Mouse (Mus musculus) mature B cell (primary cell): ENCODE results near the gene Fancg.
"Not testable (repeated sequence)": the region's sequence is repeated elsewhere in the genome, so short reads cannot be mapped to it uniquely, and the experiment has no call there.

Source experiments
- in situ Hi-C: fragments of 300-500 bp; cut with MboI; formaldehyde crosslinking; loops from 2 replicates; pipeline ENCODE4 v1.14.3; 2019

The Fancg gene

GRCm38 (mm10) chr4:42999451-43000140, 10.7 kb downstream of the Fancg start:
- in situ Hi-C loops: no loop called here

GRCm38 (mm10) chr4:42998022-42998421, 12.3 kb downstream of the Fancg start:
- in situ Hi-C loops: no loop called here

GRCm38 (mm10) chr4:42988296-42988695, 22.0 kb downstream of the Fancg start:
- in situ Hi-C loops: no loop called here

GRCm38 (mm10) chr4:42980467-42980866, 29.8 kb downstream of the Fancg start:
- in situ Hi-C loops: not testable (repeated sequence)

GRCm38 (mm10) chr4:42978062-42978461, 32.2 kb downstream of the Fancg start:
- in situ Hi-C loops: no loop called here

GRCm38 (mm10) chr4:42973868-42974267, 36.4 kb downstream of the Fancg start:
- in situ Hi-C loops: no loop called here

- in situ Hi-C loops: no loop called here
Observed at GRCm38 (mm10) chr4:42972952-42973351, 37.4 kb downstream of the Fancg start.

- in situ Hi-C loops: no loop called here
Observed at GRCm38 (mm10) chr4:42969304-42969703, 41.0 kb downstream of the Fancg start, which contains the start of gene 1700022I11Rik. Gene 1700022I11Rik (plus strand): TSS chr4:42969604.

GRCm38 (mm10) chr4:42965039-42965719, 45.1 kb downstream of the Fancg start:
- in situ Hi-C loops: no loop called here

- in situ Hi-C loops: no loop called here
Observed at GRCm38 (mm10) chr4:42963480-42963879, 46.8 kb downstream of the Fancg start.

- in situ Hi-C loops: no loop called here
Observed at GRCm38 (mm10) chr4:42961592-42961991, 48.7 kb downstream of the Fancg start.

GRCm38 (mm10) chr4:42959382-42959781, 50.9 kb downstream of the Fancg start:
- in situ Hi-C loops: no loop called here

GRCm38 (mm10) chr4:42958942-42959341, 51.4 kb downstream of the Fancg start:
- in situ Hi-C loops: no loop called here

- in situ Hi-C loops: no loop called here
Observed at GRCm38 (mm10) chr4:42957979-42958378, 52.3 kb downstream of the Fancg start.

- in situ Hi-C loops: no loop called here
Observed at GRCm38 (mm10) chr4:42957306-42957705, 53.0 kb downstream of the Fancg start.

- in situ Hi-C loops: no loop called here
Observed at GRCm38 (mm10) chr4:42956581-42956980, 53.7 kb downstream of the Fancg start.

GRCm38 (mm10) chr4:42955200-42955599, 55.1 kb downstream of the Fancg start:
- in situ Hi-C loops: no loop called here

GRCm38 (mm10) chr4:42954297-42954696, 56.0 kb downstream of the Fancg start:
- in situ Hi-C loops: no loop called here

- in situ Hi-C loops: no loop called here
Observed at GRCm38 (mm10) chr4:42953435-42954094, 56.7 kb downstream of the Fancg start.

- in situ Hi-C loops: no loop called here
Observed at GRCm38 (mm10) chr4:42952563-42952962, 57.7 kb downstream of the Fancg start.
